Mouse (Mus musculus): Measurements from ENCODE around the gene Fig4. TPM values are rescaled to one million over a fixed set of nuclear protein-coding genes. Genes with fewer than 3 reads are reported as not detected.

Gene Fig4
- polyA plus RNA-seq, 1 experiment from 2014 or later = 13.4 TPM

DNA sequence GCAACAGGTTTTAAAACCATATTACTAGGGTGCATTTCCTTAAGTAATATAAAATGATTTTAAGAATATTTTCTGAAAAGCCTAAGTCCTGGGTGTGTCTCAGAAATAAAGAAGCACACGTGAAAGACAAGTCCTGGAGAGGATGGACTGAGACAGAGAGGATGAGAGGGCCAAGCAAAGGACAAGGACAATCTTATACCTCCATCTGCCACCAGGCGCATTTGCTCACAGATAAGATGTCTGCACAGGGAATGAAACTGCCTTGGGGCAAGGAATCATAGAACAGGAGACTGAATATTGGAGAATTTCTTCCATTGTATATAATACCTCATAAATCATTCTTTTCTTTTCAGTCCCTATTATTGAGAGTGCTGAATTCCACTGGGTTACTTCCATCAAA is 67.0 kb downstream of the Fig4 start:
- Histone ChIP-seq H3K27me3 (no peaks in the 10 kb centered on the region), H3K9me3 (no peaks in the 10 kb centered on the region), H3K9ac (no peak overlapping the region), H3K4me2 (no peak overlapping the region), H3K4me1 (no peaks in the 10 kb centered on the region), H3K27ac (no peak overlapping the region), H3K4me3 (no peak overlapping the region), H3K36me3 (no peaks in the 10 kb centered on the region; the same call in 1 of the 2 replicates)
- no peak for ATAC-seq (ENCODE audit: insufficient number of reproducible peaks, insufficient read depth, low FRiP score, low TSS enrichment, low read depth)
- 85% methylated on average over 2 of the region's 2 CpGs for WGBS

DNA sequence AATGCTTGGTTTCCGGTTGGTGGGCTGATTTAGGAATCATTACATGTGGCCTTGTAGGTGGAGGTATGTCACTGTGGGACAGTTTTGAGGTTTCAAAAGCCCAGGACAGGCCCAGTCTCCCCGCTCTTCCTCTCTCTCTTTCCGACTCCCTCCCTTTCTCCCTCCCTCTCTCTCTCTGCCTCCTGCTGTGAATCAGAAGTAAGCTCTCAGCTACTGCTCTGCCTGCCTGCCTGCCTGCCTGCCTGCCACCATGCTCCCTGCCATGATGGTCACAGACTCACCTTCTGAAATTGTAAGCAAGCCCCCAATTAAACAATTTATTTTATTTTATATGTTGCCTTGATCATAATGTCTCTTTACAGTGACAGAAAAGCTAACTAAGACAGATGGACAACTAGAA is 67.5 kb downstream of the Fig4 start:
- Histone ChIP-seq H3K9me3 (no peaks in the 10 kb centered on the region), H3K27ac (no peak overlapping the region), H3K4me3 (no peak overlapping the region), H3K27me3 (no peaks in the 10 kb centered on the region), H3K4me1 (no peaks in the 10 kb centered on the region), H3K36me3 (no peaks in the 10 kb centered on the region; the same call in 1 of the 2 replicates), H3K9ac (no peak overlapping the region), H3K4me2 (no peak overlapping the region)
- ATAC-seq (ENCODE audit: insufficient number of reproducible peaks, insufficient read depth, low FRiP score, low TSS enrichment, low read depth) = no peak
- 59% methylated on average over 3 of the region's 3 CpGs for WGBS

DNA sequence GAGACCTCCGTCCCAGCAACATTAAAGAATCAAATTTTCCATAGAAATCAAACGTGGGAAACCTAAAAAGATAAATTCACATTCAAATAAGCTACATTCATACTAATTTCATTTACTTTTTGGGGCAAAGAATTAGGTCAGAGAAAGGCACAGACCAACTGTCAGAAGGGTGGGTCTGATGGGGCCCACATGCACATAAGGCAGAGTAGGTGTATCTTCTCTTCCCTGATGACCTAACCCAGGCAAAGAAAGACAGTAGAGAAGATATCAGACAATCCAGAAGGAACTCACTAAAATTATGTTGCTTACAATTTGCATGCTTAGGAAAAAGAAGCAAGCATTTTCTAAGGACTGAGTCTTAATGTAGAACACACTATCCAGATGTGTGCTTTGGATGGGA is 67.9 kb downstream of the Fig4 start:
- WGBS = 82% methylated on average over 2 of the region's 2 CpGs
- ATAC-seq (ENCODE audit: insufficient number of reproducible peaks, insufficient read depth, low FRiP score, low TSS enrichment, low read depth) = no peak
- Histone ChIP-seq H3K36me3 (no peaks in the 10 kb centered on the region; the same call in 1 of the 2 replicates), H3K27me3 (no peaks in the 10 kb centered on the region), H3K9me3 (no peaks in the 10 kb centered on the region), H3K4me3 (no peak overlapping the region), H3K4me2 (no peak overlapping the region), H3K4me1 (no peaks in the 10 kb centered on the region), H3K27ac (no peak overlapping the region), H3K9ac (no peak overlapping the region)

DNA sequence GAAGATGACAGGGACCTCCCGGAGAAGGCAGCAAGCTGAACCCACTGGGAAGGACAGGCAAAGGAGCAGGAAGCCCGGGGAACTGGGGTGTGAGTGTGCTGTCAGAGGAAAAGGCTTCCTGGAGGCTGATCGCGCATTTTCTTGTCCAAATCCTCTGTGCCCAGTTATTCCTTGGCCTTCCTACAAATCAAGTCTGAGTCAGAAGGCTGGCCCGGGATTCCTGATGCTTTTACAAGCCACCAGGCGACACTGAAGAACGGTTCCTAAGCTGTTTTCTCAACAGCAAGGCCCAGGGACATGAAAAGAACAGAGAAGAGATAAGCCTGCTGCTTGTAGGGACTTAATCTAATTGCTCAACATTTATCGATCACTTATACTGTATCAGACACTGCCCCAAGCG is 68.5 kb downstream of the Fig4 start:
- no peak overlapping the region for H3K4me3 ChIP-seq
- H3K27me3 ChIP-seq = no peaks in the 10 kb centered on the region
- H3K27ac ChIP-seq = no peak overlapping the region
- H3K9ac ChIP-seq = no peak overlapping the region
- H3K4me2 ChIP-seq = no peak overlapping the region
- no peaks in the 10 kb centered on the region for H3K4me1 ChIP-seq
- no peak for ATAC-seq (ENCODE audit: insufficient number of reproducible peaks, insufficient read depth, low FRiP score, low TSS enrichment, low read depth)
- 81% methylated on average over 9 of the region's 9 CpGs for WGBS
- H3K36me3 ChIP-seq = no peaks in the 10 kb centered on the region; the same call in 1 of the 2 replicates
- no peaks in the 10 kb centered on the region for H3K9me3 ChIP-seq

DNA sequence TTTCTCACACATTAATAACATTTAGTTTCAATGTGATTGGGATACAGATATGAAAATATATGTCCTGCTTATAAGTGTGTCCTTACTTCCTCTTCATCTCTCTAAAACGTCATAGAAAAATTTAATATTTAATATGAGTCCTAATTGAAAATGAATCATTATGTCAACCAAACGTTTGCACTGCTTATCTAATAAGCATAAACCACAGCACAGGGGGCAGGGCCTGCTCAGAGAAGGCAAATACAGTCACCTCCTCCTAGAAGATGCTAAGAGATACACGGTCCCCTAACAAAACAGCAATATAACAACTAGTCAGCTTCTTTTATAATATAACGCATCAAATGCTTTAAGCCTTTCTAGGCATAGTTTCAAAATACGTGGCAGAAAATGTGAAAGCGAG is 69.9 kb downstream of the Fig4 start:
- H3K4me3 ChIP-seq = no peak overlapping the region
- H3K36me3 ChIP-seq = no peaks in the 10 kb centered on the region; the same call in 1 of the 2 replicates
- no peak overlapping the region for H3K27ac ChIP-seq
- H3K9ac ChIP-seq = no peak overlapping the region
- no peaks in the 10 kb centered on the region for H3K9me3 ChIP-seq
- H3K4me1 ChIP-seq = 0 out of 2 replicates have a peak, but pooled peaks cover 4% of the 10 kb centered on the region
- H3K27me3 ChIP-seq = no peaks in the 10 kb centered on the region
- no peak overlapping the region for H3K4me2 ChIP-seq
- WGBS = 79% methylated on average over 6 of the region's 6 CpGs
- no peak for ATAC-seq (ENCODE audit: insufficient number of reproducible peaks, insufficient read depth, low FRiP score, low TSS enrichment, low read depth)

DNA sequence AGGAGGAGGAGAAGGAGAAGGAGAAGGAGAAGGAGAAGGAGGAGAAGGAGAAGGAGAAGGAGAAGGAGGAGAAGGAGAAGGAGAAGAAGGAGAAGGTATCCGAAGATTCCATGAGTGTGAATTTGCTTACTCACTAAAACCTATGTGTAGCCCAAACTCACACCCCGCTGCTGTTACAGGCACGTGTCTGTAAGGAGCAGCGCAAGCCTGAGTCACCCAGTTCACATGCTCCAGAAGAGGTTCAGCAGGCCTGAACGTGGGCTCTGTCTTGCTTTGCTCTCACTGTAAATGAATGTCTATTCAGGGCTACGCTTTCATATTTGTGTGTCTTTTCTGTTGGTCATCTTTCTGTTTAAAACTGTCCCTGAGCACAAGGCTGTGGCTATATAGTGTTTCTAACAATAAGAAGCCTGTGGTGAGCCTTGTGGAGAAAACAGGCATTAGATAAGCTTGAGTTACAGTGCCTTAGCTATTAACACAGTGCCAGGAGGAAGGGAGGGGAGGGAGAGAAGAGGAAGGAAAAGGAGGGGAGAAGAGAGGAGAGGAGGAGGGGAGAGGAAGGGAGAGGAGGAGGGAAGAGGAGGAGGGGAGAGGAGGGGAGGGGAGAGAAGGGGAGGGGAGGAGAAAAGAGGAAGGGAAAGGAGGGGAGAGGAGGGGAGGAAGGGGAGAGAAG is 71.8 kb downstream of the Fig4 start:
- no peak overlapping the region for H3K9ac ChIP-seq
- no peak overlapping the region for H3K4me2 ChIP-seq
- ATAC-seq (ENCODE audit: insufficient number of reproducible peaks, insufficient read depth, low FRiP score, low TSS enrichment, low read depth) = no peak
- H3K9me3 ChIP-seq = no peaks in the 10 kb centered on the region
- no peak overlapping the region for H3K4me3 ChIP-seq
- H3K27ac ChIP-seq = no peak overlapping the region
- no peaks in the 10 kb centered on the region for H3K27me3 ChIP-seq
- 89% methylated on average over 6 of the region's 6 CpGs for WGBS
- H3K36me3 ChIP-seq = peaks cover 4% of the 10 kb centered on the region; the same call in 1 of the 2 replicates
- 0 out of 2 replicates have a peak, but pooled peaks cover 4% of the 10 kb centered on the region for H3K4me1 ChIP-seq

DNA sequence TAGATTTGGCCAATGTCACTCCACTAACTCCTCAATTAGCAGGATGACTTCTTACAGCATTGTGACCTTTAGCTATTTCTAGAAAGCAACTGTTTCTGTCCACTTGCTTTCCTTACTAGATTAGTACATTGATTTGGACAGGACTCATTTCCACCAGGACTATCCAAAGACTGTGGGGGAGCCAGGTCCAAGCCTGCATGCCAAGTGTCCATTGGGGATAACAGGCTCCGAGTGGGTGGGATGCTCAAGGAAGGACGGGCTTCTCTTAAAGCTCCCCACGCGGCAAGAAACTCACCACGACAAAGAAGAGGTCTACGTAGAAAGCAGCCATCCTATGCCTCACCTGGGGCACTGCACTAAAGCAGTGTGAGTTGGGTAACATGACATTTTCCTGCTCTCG is 75.4 kb downstream of the Fig4 start:
- Histone ChIP-seq H3K27ac (no peak overlapping the region), H3K4me2 (no peak overlapping the region), H3K4me3 (no peak overlapping the region), H3K4me1 (0 out of 2 replicates have a peak, but pooled peaks cover 4% of the 10 kb centered on the region), H3K36me3 (peaks cover 4% of the 10 kb centered on the region; the same call in 1 of the 2 replicates), H3K9me3 (no peaks in the 10 kb centered on the region), H3K27me3 (no peaks in the 10 kb centered on the region), H3K9ac (no peak overlapping the region)
- ATAC-seq (ENCODE audit: insufficient number of reproducible peaks, insufficient read depth, low FRiP score, low TSS enrichment, low read depth) = no peak
- 69% methylated on average over 7 of the region's 7 CpGs for WGBS

DNA sequence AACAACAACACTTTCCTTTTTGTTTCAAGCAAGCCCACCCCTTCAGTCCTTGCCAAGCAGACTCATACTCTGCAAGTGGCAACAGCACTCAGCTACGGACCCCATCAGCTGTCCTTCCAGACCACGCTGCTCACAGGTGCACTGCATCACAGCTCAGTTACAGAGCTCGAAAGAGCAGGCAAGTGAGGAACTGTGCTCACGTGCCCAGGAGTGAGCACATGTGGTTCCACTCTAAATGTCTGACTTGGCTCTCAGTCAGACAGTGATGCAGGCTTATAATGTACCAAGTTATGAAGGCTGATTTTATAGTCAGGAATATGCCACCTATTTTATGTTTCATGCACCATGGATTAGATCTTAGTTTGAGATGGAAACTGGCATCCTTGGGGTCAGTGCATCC is 79.6 kb downstream of the Fig4 start:
- 33% methylated on average over 4 of the region's 4 CpGs for WGBS
- Histone ChIP-seq H3K9me3 (no peaks in the 10 kb centered on the region), H3K4me1 (no peaks in the 10 kb centered on the region), H3K9ac (no peak overlapping the region), H3K27ac (no peak overlapping the region), H3K4me2 (no peak overlapping the region), H3K4me3 (no peak overlapping the region), H3K36me3 (peaks cover 4% of the 10 kb centered on the region; the same call in 1 of the 2 replicates), H3K27me3 (no peaks in the 10 kb centered on the region)
- no peak for ATAC-seq (ENCODE audit: insufficient number of reproducible peaks, insufficient read depth, low FRiP score, low TSS enrichment, low read depth)

DNA sequence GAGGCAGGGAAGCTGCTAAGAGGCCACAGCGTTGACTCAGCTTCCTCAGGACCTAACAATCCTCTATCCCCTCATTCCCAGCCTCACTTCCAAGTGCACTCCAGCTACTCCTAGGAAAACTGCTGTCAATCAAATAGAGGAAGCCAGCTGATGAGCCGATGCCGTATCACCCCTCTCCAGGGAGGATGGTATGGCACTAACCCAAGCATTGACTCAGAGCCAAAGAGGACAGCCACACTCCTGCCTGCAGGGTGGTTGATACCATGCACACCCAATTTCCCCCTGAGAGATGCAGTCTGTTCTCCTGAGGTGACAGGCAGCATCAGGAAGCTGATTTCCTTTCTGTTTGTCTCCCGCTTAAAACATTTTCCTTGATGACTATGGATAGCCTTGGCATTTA is 81.9 kb downstream of the Fig4 start:
- H3K4me2 ChIP-seq = no peak overlapping the region
- ATAC-seq (ENCODE audit: insufficient number of reproducible peaks, insufficient read depth, low FRiP score, low TSS enrichment, low read depth) = no peak
- no peaks in the 10 kb centered on the region for H3K36me3 ChIP-seq
- WGBS = 72% methylated on average over 4 of the region's 4 CpGs
- no peak overlapping the region for H3K27ac ChIP-seq
- H3K9ac ChIP-seq = no peak overlapping the region
- H3K4me1 ChIP-seq = no peaks in the 10 kb centered on the region
- H3K27me3 ChIP-seq = no peaks in the 10 kb centered on the region
- H3K9me3 ChIP-seq = no peaks in the 10 kb centered on the region
- H3K4me3 ChIP-seq = no peak overlapping the region

DNA sequence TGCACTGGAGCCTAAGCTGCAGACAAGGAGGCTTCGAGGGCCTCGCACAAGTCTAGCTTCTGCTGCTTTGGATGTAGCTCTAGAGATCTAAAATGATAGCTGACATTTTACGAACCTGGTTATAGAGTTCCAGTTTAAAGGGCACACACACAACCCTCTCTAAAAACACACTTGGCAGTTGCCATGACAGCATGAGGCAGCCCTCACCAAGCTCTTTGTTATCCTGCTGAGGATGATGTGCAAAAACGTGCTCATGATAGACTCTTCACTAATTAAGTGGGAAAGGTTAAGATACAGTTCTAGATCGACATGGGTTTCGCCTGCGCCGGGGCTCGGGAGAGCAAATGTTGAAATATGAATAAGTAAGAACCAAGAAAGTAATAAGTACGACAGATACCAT is 84.2 kb downstream of the Fig4 start:
- Histone ChIP-seq H3K27me3 (no peaks in the 10 kb centered on the region), H3K9ac (no peak overlapping the region), H3K27ac (no peak overlapping the region), H3K9me3 (no peaks in the 10 kb centered on the region), H3K4me2 (no peak overlapping the region), H3K4me1 (no peaks in the 10 kb centered on the region), H3K36me3 (no peaks in the 10 kb centered on the region), H3K4me3 (no peak overlapping the region)
- ATAC-seq (ENCODE audit: insufficient number of reproducible peaks, insufficient read depth, low FRiP score, low TSS enrichment, low read depth) = no peak
- WGBS = 87% methylated on average over 10 of the region's 10 CpGs

DNA sequence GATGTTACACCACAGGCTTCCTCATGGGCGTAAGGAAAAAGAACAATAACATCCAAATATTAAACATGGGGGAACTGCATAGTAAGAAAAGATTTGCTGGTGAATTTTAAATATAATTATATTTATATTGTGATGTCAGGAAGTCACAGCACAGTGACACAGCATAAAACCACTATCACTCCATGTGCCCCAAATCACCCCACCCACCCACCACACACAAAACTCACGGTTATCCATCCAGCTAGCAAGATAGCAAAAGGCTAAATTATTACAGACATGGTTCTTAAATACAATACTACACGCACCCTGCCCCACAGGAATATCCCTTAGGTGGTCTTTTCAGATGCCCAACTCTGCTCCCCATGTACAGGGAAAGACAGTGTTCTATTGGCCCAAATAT is 89.0 kb downstream of the Fig4 start:
- no peaks in the 10 kb centered on the region for H3K36me3 ChIP-seq
- H3K4me3 ChIP-seq = no peak overlapping the region
- H3K9ac ChIP-seq = no peak overlapping the region
- WGBS = 82% methylated on average over 3 of the region's 3 CpGs
- ATAC-seq (ENCODE audit: insufficient number of reproducible peaks, insufficient read depth, low FRiP score, low TSS enrichment, low read depth) = no peak
- no peak overlapping the region for H3K4me2 ChIP-seq
- H3K27me3 ChIP-seq = no peaks in the 10 kb centered on the region
- H3K4me1 ChIP-seq = no peaks in the 10 kb centered on the region
- H3K9me3 ChIP-seq = no peaks in the 10 kb centered on the region
- no peak overlapping the region for H3K27ac ChIP-seq

DNA sequence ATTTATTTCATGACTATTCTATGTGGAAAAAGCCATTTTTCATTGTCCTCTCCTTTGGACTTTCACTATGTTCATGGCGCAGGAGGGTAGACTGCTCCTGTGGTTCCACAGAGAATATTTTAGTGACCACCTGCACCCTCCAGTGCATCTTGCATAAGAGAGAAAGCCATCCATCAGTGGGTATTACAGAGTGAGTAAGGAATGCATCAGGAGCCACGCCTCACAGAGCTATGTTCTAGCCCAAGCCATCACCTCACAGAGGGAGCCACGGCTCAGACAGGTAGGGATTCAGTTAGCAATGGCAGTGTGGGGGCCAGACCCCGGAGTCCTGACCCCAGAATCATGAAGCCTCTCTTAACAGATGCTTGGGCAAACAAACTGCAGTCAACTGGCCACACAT is 93.5 kb downstream of the Fig4 start:
- no peak overlapping the region for H3K4me3 ChIP-seq
- 72% methylated on average over 4 of the region's 4 CpGs for WGBS
- H3K4me1 ChIP-seq = no peaks in the 10 kb centered on the region
- no peaks in the 10 kb centered on the region for H3K9me3 ChIP-seq
- no peak for ATAC-seq (ENCODE audit: insufficient number of reproducible peaks, insufficient read depth, low FRiP score, low TSS enrichment, low read depth)
- no peaks in the 10 kb centered on the region for H3K27me3 ChIP-seq
- no peak overlapping the region for H3K4me2 ChIP-seq
- H3K36me3 ChIP-seq = no peaks in the 10 kb centered on the region
- no peak overlapping the region for H3K9ac ChIP-seq
- H3K27ac ChIP-seq = no peak overlapping the region
